Mouse (Mus musculus) limb, embryonic 13.5 days (tissue): ENCODE data around the gene Sall4. TPM values are rescaled to one million over a fixed set of nuclear protein-coding genes. Genes with fewer than 3 reads are reported as not detected.

Source experiments
- ATAC-seq: fragments of 200-750 bp; cut with Nextera tagmentation; 2 replicates; pipeline ENCODE4 v1.8.0; 2017; ENCODE audit warnings: low read depth, moderate number of reproducible peaks, moderate TSS enrichment; ENCODE audit not compliant: low FRiP score
- H3K27ac ChIP-seq: fragments of 300-500 bp; sonication (generic); 2 replicates; pipeline ENCODE4 v1.5.1; 2015; ENCODE audit warnings: inconsistent platforms, mild to moderate bottlenecking, moderate library complexity
- H3K27me3 ChIP-seq: fragments of 300-500 bp; sonication (generic); 2 replicates; pipeline ENCODE4 v1.6.1; 2015; ENCODE audit warnings: mild to moderate bottlenecking, inconsistent platforms
- H3K36me3 ChIP-seq: fragments of 300-500 bp; sonication (generic); 2 replicates; pipeline ENCODE4 v1.6.1; 2015; ENCODE audit warnings: inconsistent platforms, mild to moderate bottlenecking, moderate library complexity
- H3K4me1 ChIP-seq: fragments of 300-500 bp; sonication (generic); 2 replicates; pipeline ENCODE4 v1.6.1; 2015; ENCODE audit warnings: inconsistent platforms
- H3K4me2 ChIP-seq: fragments of 300-500 bp; sonication (generic); replicated peaks from 2 replicates; pipeline ENCODE4 v1.6.1; 2015; ENCODE audit warnings: inconsistent platforms, mild to moderate bottlenecking, moderate library complexity
- H3K4me3 ChIP-seq: fragments of 300-500 bp; sonication (generic); 2 replicates; pipeline ENCODE4 v1.5.1; 2015; ENCODE audit warnings: moderate library complexity, mild to moderate bottlenecking, inconsistent platforms
- H3K9ac ChIP-seq: fragments of 300-500 bp; sonication (generic); 2 replicates; pipeline ENCODE4 v1.6.1; 2015; ENCODE audit warnings: mild to moderate bottlenecking, inconsistent platforms
- H3K9me3 ChIP-seq: fragments of 300-500 bp; sonication (generic); 2 replicates; pipeline ENCODE4 v1.6.1; 2016; ENCODE audit warnings: inconsistent platforms
- WGBS: fragments of 180-500 bp; shearing (Covaris S2); methylation state at CpG from one replicate; pipeline ENCODE4 v1.1.7; 2015; 5-methylcytosine and 5-hydroxymethylcytosine counted together
- polyA plus RNA-seq: library from polyadenylated mRNA; unstranded; fragments of >200 nt; fragmentation: Nextera tagmentation; extraction: Ambion mirVana; gene quantifications from 2 replicates; pipeline ENCODE4 v1.2.1, GENCODE M21; 2015

The Sall4 gene
- polyA plus RNA-seq, 1 experiment from 2014 or later: 0.71 TPM

DNA sequence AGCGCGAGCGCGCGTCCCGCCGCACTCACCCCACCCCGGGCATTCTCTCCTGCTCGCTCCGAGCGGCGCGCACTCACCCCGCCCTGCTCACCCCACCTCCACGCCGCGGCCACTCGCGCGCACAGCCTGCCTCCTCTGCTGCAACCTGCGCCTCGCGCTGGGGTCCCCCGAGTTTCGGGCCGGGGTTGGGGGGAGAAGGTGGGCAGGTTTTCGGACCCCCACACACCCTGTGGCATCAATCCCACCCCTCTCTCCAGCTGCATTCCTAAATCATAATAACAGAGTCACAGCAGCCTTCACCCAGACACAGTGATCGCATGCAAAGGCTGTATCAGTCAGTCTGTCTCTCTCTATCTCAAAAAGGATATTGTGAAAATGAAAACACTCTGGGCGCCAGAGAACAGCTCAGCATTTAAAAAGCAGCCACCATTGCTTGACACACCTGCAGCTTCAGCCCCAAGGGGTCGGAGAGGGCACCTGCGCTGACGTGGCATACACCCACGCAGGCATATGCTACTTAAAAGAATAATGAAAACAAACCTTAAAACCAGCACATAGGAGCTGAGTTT, 25.6 kb downstream of the Sall4 start, which contains the start of gene Atp9a:
Gene Atp9a (minus strand): TSS at position 351 of the 569 bp plus-strand sequence.
- peak; percentile 52 for ATAC-seq
- 7% methylated on average over 32 of the region's 33 CpGs for WGBS
- no peaks in the 10 kb centered on the region for H3K36me3 ChIP-seq
- 0 out of 2 replicates have a peak, but pooled peaks cover 2% of the 10 kb centered on the region for H3K4me1 ChIP-seq
- H3K4me3 ChIP-seq: peak within 1 kb of the TSS; percentile 88
- peak within 1 kb of the TSS; percentile 76 for H3K4me2 ChIP-seq
- H3K9me3 ChIP-seq: peaks cover 5% of the 10 kb centered on the region; the same call in 1 of the 2 replicates
- H3K27me3 ChIP-seq: no peaks in the 10 kb centered on the region
- peak within 1 kb of the TSS; percentile 72 for H3K27ac ChIP-seq
- peak within 1 kb of the TSS; percentile 82 for H3K9ac ChIP-seq

DNA sequence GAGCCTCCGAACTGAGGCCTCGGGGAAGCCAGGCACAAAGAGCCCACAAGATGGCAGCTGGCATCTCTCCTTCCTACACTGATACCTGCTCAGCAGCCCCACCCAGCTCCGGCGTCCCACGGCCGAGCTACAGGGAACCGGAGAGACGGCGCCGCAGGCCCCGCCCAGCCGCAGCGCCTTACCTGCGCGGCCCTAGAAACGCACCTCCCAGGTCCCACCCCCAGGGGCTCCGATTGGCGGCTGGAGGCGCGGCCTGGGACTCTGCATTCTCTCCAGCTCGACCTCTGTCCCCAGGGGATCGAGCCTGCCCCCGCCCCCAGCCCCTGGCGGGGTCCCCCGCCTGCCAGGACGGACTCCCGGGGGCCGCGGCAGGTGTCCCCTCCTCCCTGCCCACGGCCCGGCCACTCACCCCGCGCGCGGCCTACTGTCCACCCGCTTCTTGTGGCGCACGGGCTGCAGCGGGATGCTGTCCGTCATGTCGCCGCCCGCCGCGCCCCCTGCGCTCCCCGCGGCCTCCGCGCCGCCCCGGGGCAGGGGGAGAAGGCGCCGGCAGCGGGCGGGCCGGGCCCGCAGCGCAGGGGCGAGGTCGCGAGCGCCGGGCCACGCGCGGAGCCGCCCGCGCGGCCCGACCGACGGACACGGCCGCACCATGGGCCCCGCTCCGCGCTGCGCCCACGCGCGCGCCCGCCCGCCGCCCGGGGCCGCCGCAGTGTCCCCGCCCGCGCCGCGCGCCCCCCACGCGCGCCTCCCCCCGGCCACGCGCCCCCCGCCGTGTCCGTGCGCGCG, 26.3 kb downstream of the Sall4 start:
- peaks cover 5% of the 10 kb centered on the region; the same call in 1 of the 2 replicates for H3K9me3 ChIP-seq
- peak; percentile 74 for ATAC-seq
- H3K9ac ChIP-seq: peak overlapping the region; percentile 82
- no peaks in the 10 kb centered on the region for H3K36me3 ChIP-seq
- H3K4me3 ChIP-seq: peak overlapping the region; percentile 88
- no peaks in the 10 kb centered on the region for H3K27me3 ChIP-seq
- WGBS: under 1% methylated on average over 39 of the region's 108 CpGs
- H3K4me1 ChIP-seq: 0 out of 2 replicates have a peak, but pooled peaks cover 2% of the 10 kb centered on the region
- peak overlapping the region; percentile 58; the same call in 1 of the 2 replicates for H3K27ac ChIP-seq
- peak overlapping the region; percentile 76 for H3K4me2 ChIP-seq

DNA sequence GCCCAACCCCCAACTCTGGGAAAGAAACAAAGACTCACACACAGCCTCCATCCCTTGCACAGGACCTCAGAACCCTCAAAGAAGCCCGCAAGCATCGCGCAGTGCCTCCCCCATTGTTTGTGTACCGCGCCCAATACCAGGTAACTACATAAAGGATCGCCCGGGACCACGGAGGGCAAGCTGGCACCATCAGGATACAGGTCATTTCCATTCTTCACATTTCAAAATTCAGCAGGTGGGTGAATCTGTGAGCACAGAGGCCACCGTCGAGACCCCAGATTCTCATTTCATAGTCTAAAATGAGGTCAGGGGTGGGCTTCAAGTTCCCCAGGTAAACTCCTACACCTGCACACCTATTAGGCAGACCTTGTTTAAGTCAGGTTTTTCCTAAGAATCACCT, 27.2 kb downstream of the Sall4 start:
- H3K4me1 ChIP-seq: 0 out of 2 replicates have a peak, but pooled peaks cover 2% of the 10 kb centered on the region
- no peaks in the 10 kb centered on the region for H3K27me3 ChIP-seq
- 89% methylated on average over 10 of the region's 10 CpGs for WGBS
- H3K9ac ChIP-seq: no peak overlapping the region
- no peaks in the 10 kb centered on the region for H3K36me3 ChIP-seq
- H3K4me3 ChIP-seq: peak overlapping the region; percentile 88
- ATAC-seq: no peak
- peaks cover 5% of the 10 kb centered on the region; the same call in 1 of the 2 replicates for H3K9me3 ChIP-seq
- peak overlapping the region; percentile 76 for H3K4me2 ChIP-seq
- 0 out of 2 replicates have a peak overlapping the region, but pooled peaks have one; percentile 58 for H3K27ac ChIP-seq

DNA sequence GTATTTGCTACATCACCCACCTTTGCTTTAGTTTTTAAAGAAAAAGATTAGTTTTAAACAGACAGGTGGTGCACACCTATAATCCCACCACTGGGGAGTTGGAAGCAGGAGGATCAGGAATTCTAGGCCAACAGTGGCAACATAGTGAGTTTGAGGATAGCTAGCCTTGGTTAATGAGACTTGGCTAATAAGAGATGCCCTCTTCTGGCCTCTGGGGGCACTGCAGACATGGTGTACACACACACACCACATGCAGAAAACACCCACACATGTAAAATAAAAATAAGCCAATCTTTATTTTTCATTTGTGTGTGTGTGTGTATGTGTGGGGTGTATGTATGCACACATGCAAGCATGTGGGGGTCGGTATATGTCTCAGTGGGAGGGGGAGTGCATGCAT, 28.9 kb downstream of the Sall4 start:
- ATAC-seq: no peak
- 100% methylated on average over 1 of the region's 1 CpGs for WGBS

DNA sequence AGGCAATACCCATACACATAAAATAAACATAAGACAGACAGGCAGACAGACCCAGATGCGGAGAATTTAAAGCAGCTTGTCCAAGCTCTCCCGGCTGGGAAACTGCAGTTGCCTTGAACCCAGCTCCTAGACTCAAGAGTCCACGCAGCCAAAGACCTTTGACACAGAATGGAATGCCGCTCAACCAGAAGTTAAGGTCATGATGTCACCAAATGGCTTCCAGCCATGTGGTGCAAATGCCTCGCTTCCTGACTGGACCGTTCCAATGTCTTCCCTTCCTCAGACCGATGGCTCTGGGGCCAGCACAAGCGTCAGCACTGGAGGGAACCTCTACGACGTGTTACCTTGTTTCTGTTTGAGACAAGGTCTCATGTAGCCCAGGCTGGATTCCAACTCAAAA, 29.9 kb downstream of the Sall4 start:
- WGBS: 82% methylated on average over 10 of the region's 10 CpGs
- 0 out of 2 replicates have a peak, but pooled peaks cover 2% of the 10 kb centered on the region for H3K4me1 ChIP-seq
- no peak overlapping the region for H3K4me2 ChIP-seq
- H3K4me3 ChIP-seq: no peak overlapping the region
- no peak overlapping the region for H3K27ac ChIP-seq
- no peaks in the 10 kb centered on the region for H3K36me3 ChIP-seq
- no peak overlapping the region for H3K9ac ChIP-seq
- ATAC-seq: no peak
- no peaks in the 10 kb centered on the region for H3K27me3 ChIP-seq
- peaks cover 5% of the 10 kb centered on the region; the same call in 1 of the 2 replicates for H3K9me3 ChIP-seq

More for the DNA sequence above, 28.9 kb downstream of the Sall4 start:
- Histone ChIP-seq H3K9ac (no peak overlapping the region), H3K4me1 (0 out of 2 replicates have a peak, but pooled peaks cover 2% of the 10 kb centered on the region), H3K4me3 (no peak overlapping the region), H3K9me3 (peaks cover 5% of the 10 kb centered on the region; the same call in 1 of the 2 replicates), H3K4me2 (no peak overlapping the region), H3K27ac (no peak overlapping the region), H3K36me3 (no peaks in the 10 kb centered on the region), H3K27me3 (no peaks in the 10 kb centered on the region)

DNA sequence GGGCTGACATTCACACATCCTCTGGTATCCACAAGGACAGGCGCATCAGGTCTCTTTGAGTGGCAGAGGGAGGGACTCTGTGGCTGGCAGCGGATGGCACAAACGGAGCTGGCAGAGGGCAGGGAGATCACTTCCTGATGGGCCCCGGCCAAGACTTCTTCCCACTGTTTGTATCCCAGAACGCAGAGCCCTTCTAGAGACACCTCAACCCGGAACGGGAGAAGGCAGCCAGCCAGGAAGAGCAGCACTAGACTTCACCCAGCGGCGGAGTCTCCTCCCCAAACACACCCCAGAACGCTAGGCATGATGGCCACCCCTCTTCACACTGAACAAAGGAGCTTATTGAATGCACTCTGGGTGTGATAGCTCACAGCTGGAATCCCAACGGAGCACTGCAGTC, 33.7 kb downstream of the Sall4 start:
- Histone ChIP-seq H3K9ac (no peak overlapping the region), H3K9me3 (peaks cover 3% of the 10 kb centered on the region; the same call in 1 of the 2 replicates), H3K27ac (no peak overlapping the region), H3K36me3 (no peaks in the 10 kb centered on the region), H3K4me3 (no peak overlapping the region), H3K4me1 (peaks cover 16% of the 10 kb centered on the region; the same call in 1 of the 2 replicates), H3K27me3 (no peaks in the 10 kb centered on the region), H3K4me2 (no peak overlapping the region)
- WGBS: 62% methylated on average over 11 of the region's 11 CpGs
- no peak for ATAC-seq

DNA sequence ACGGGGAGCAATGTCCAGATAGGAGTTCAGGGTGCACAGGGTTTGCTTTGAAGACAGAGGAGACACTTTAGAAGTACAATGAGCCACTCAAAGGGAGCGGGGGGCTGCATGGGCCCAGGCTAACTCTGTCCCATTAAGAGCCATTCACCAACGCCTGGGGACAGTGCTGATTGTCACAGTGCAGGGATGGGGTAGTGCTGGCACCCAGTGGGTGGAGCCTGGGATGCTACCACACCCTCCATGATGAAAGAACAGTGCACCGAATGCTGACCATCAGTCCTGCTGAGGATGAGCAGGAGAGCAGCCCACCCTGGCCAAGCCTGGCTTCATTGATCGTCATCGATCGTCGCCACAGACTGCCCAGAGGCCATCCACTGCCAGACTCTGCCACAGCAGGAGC, 36.5 kb downstream of the Sall4 start:
- H3K9ac ChIP-seq: no peak overlapping the region
- 76% methylated on average over 8 of the region's 8 CpGs for WGBS
- peaks cover 18% of the 10 kb centered on the region; the same call in 1 of the 2 replicates for H3K4me1 ChIP-seq
- no peak overlapping the region for H3K27ac ChIP-seq
- ATAC-seq: no peak
- no peaks in the 10 kb centered on the region for H3K36me3 ChIP-seq
- no peaks in the 10 kb centered on the region for H3K9me3 ChIP-seq
- no peak overlapping the region for H3K4me2 ChIP-seq
- H3K4me3 ChIP-seq: no peak overlapping the region
- H3K27me3 ChIP-seq: no peaks in the 10 kb centered on the region

DNA sequence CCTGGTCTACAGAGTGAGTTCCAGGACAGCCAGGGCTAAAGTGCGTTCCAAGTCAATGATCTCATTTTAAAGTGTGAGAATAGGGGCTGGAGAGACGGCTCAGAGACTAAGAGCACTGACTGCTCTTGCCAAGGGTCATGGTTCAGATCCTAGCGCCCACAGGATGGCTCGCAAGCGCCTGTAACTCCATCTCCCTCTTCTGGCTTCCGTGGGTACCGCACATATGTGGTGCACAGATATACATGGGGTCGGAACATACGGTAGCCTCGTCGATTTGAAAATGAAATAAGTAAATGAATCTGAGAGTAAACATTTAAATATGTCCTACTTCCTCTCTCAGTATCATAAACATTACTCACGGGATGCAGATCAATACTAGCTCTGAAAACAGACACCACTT, 38.0 kb downstream of the Sall4 start:
- Histone ChIP-seq H3K36me3 (no peaks in the 10 kb centered on the region), H3K4me3 (no peak overlapping the region), H3K4me2 (no peak overlapping the region), H3K27ac (no peak overlapping the region), H3K4me1 (peaks cover 24% of the 10 kb centered on the region; the same call in 1 of the 2 replicates), H3K9ac (no peak overlapping the region), H3K9me3 (no peaks in the 10 kb centered on the region), H3K27me3 (no peaks in the 10 kb centered on the region)
- WGBS: 78% methylated on average over 12 of the region's 12 CpGs
- no peak for ATAC-seq

DNA sequence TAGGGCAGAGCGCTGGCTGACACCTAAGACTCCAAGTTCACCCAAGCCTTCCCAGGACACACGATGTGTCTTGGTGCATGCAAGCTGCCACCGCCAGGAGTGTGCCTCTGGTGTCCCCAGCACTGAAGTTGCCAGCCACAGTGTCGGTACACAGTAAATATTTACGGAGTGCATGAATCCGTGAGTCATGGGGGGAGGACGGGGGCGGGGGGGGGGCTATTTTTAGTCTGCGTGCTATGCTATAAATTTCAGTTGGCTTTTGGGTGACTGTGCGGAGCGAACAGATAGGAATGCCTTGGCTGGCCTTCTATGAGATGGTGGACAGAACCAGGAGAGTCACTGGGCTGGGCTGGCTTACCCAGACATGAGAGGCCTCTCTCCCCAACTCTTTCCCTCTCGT, 39.7 kb downstream of the Sall4 start:
- H3K27ac ChIP-seq: no peak overlapping the region; the same call in 1 of the 2 replicates
- 79% methylated on average over 12 of the region's 12 CpGs for WGBS
- H3K9ac ChIP-seq: no peak overlapping the region

DNA sequence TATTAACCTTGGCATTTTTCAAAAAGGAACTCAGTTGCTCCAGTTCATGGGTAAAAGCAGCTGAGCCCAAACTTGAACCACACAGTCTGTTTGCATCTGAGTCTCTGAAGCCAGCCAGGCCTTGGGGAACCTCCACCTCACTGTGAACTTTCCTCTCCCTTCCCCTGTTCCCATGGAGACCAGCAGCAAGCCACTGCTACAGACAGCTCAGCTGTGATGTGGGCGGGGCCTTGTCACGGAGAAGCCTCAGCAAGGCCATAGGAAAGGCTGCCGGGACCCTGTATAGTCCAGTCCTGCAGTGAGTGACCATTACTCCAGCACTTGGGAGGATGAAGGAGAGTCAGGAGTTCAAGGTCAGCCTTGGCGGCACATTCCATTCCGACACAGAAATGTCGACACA, 41.7 kb downstream of the Sall4 start:
- Histone ChIP-seq H3K9me3 (no peaks in the 10 kb centered on the region), H3K27ac (no peak overlapping the region), H3K4me2 (no peak overlapping the region), H3K36me3 (no peaks in the 10 kb centered on the region), H3K9ac (no peak overlapping the region), H3K4me3 (no peak overlapping the region), H3K4me1 (peaks cover 16% of the 10 kb centered on the region; the same call in 1 of the 2 replicates), H3K27me3 (no peaks in the 10 kb centered on the region)
- 65% methylated on average over 6 of the region's 6 CpGs for WGBS
- ATAC-seq: peak; percentile 64

More for the DNA sequence above, 39.7 kb downstream of the Sall4 start:
- Histone ChIP-seq H3K36me3 (no peaks in the 10 kb centered on the region), H3K4me1 (peaks cover 24% of the 10 kb centered on the region; the same call in 1 of the 2 replicates), H3K9me3 (no peaks in the 10 kb centered on the region), H3K4me3 (no peak overlapping the region), H3K27me3 (no peaks in the 10 kb centered on the region), H3K4me2 (no peak overlapping the region)
- no peak for ATAC-seq

DNA sequence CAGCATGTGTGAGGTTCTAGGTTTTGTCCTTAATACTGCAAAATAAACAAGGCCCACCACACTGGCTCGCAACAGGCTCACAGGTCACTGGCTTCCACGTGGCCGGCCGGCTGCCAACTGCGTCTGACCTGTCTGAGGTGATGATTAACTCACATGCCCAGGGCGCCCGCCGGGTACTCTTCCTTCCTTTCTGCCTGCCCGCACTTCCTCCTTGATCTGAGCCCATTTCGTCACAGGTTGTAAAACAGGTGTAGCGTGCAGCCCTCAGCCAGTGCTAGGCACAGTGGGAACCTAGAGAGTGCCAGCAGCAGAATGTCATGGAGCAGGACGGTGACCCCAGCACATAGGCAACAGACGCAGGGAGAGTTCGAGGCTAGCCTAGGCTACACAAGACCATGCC, 46.4 kb downstream of the Sall4 start:
- ATAC-seq: no peak
- Histone ChIP-seq H3K4me1 (peaks cover 18% of the 10 kb centered on the region), H3K9ac (no peak overlapping the region), H3K4me3 (no peak overlapping the region), H3K36me3 (no peaks in the 10 kb centered on the region), H3K27ac (no peak overlapping the region), H3K4me2 (no peak overlapping the region), H3K27me3 (no peaks in the 10 kb centered on the region), H3K9me3 (no peaks in the 10 kb centered on the region)
- WGBS: 83% methylated on average over 14 of the region's 14 CpGs

DNA sequence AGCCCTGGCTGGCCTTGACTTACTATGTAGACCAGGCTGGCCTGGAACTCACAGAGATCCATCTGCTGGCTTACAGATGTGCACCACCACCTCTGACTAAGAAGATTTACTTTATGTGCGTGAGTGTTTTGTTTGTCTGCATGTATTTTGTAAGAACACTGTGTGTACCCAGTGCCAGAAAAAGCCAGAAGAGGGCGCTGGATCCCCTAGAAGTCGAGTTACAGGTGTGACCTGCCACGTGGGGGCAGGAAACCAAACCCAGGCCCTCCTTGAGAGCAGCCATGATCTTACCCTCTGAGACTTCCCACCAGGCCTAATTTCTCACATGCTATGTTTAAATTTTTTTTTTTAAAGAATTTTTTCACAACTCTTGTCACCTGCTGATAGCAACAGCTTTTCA, 48.0 kb downstream of the Sall4 start:
- H3K9ac ChIP-seq: no peak overlapping the region
- H3K36me3 ChIP-seq: no peaks in the 10 kb centered on the region
- H3K4me3 ChIP-seq: no peak overlapping the region
- ATAC-seq: no peak
- H3K27me3 ChIP-seq: no peaks in the 10 kb centered on the region
- H3K27ac ChIP-seq: no peak overlapping the region
- 66% methylated on average over 4 of the region's 4 CpGs for WGBS
- no peaks in the 10 kb centered on the region for H3K9me3 ChIP-seq
- H3K4me2 ChIP-seq: no peak overlapping the region
- peaks cover 11% of the 10 kb centered on the region for H3K4me1 ChIP-seq
